Mouse (Mus musculus) liver, embryonic 14.5 days (tissue): ENCODE measurements around the gene R3hdm4.

Experiments
- CTCF ChIP-seq: IDR thresholded peaks from 2 replicates; pipeline ENCODE4 v1.5.1; 2016; ENCODE audit warnings: antibody characterized with exemption, low read depth, control low read depth
- EP300 ChIP-seq: IDR thresholded peaks from 2 replicates; pipeline ENCODE4 v1.6.1; 2016; ENCODE audit warnings: antibody characterized with exemption, low read depth

DNA sequence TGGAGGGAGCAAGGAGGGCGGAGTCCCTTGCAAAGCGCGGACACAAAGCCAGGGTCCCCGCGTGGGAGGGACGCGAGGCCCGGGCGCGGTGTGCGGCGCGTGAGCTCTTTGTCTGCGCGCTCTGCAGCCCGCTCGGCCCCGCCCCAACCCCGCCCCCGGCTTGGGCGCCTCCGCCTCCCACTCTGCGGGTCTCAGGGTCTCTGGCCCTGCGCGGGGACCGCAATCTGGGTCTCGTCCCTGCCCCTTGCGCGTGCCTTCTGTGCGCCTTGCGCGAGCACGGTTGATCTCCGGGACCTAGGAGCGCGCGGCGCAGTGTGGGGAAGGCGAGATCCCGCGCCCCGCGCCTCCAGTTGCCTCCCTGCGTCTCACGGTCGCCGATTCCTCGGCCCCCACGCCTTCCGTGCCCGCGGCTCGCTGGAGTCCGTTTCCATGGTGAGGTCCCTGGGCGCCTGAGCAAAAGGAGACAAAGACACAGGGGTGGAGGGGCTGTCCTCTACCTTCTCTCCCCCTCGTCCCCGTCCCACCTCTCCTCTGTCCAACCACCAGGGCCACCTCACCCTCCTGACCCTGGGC, 46.6 kb downstream of the R3hdm4 start, which contains the start of the genes Prtn3 and Plppr3:
- TF ChIP-seq CTCF (no peak), EP300 (no peak)
